Mouse (Mus musculus) thymus, postnatal 0 days (tissue): Measurements from ENCODE around the gene Dop1b. TPM values are rescaled to one million over a fixed set of nuclear protein-coding genes. Genes with fewer than 3 reads are reported as not detected.
"Not testable (repeated sequence)": the region's sequence is repeated elsewhere in the genome, so short reads cannot be mapped to it uniquely, and the experiment has no call there.

Source experiments
- DNase-seq: peaks from one replicate; pipeline ENCODE4 v3.0.0-alpha.2; 2015; ENCODE audit warnings: low spot score
- polyA plus RNA-seq: library from polyadenylated mRNA; unstranded; fragments of >200 nt; fragmentation: Nextera tagmentation; extraction: Ambion mirVana; gene quantifications from 2 replicates; pipeline ENCODE4 v1.2.1, GENCODE M21; 2015

The Dop1b gene
- polyA plus RNA-seq, 1 experiment from 2014 or later: 17.1 TPM

DNA sequence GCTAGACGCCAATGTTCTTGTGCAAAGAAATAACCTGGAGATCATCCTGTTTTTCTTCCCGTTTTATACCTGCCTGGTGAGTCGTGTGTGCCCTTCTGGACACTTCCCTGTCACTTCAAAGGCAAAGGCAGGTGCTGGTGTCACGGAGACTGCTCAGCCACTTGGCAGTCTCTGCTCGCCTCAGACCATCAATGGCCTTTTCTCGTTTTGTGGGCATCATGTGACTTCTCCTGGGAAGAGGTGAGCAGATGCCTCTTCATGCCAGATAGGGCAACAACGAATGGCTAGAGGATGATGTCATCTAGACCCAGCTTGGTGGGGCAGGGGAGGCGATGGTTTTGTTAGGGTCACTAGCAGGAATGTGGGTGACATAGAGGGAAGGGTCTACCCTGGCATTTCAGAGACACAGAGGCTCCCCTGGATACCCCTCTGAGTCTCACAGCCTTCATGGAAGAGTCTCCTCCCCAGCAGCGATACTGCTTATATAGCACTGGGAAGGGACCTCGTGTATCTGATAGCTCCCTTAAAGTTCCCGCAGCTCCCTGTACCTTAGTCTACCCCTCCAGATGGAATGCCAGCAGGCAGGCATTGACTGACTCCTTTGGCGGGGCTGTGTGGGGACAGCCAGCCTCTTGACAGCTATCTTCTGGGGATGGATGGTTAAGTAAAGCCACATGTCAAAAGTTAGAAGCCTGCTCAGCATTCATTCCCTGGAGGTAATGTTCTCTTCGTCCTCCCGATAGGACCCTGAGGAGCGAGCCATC lies 37.6 kb downstream of the Dop1b start:
- DNase-seq: no peak

GRCm38 (mm10) chr16:93750464-93750863 lies 38.8 kb downstream of the Dop1b start:
- no peak for DNase-seq

GRCm38 (mm10) chr16:93751816-93752215 lies 40.1 kb downstream of the Dop1b start:
- DNase-seq: no peak

DNA sequence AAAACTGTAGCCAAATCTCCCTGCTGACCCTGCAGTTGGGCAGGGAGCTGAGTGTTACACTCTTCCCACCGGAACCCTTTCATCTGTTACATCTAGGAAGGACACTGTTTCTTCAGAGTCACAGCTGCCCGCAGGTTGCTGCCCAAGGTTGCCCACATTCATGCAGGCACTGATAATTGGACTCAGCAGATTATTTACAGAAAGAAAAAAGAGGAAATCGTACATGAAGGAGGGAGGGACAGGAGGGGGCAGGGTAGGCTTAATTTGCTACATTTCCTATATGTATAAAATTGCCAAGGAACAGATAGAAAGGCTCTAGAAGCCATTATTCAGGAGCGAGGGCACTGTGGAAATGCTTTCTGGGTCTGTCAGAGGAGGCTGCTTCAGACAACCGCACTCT lies 44.9 kb downstream of the Dop1b start:
- no peak for DNase-seq

DNA sequence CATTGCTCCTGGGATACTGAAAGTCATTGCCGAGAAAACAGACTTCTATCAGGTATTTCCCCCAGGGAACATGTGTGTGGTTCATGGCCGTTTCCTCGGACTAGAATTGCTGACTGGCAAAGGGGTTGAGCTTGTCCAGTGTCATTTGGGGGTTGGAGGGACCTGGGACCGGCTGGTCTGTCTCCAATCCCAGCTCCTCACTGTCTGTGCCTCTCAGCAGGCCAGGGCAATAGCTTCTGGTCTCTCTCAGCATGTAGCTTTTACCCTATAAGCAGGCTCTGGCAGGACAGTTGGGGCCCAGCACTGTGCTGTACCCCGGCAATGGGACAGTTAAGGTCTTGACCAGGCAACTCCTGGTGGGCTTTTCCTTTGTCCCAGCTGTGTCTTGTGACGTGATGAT lies 51.7 kb downstream of the Dop1b start:
- DNase-seq: no peak

DNA sequence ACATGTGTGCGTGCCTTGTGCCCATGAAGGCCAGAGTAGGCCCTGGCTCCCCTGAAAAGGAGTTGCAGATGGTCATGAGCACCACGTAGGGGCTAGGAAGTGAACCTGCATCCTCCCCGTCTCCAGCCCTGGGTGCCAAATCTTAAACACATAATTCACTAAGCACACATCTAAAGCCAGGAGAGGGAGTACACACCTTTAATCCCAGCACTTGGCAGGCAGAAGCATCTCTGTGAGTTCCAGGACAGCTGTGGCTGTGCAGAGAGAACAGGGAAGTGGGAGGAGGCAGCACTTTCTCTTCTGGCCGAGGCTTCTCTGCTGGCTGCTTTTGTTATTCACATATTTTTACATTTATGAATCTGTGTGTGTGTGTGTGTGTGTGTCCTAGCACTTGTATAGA lies 52.9 kb downstream of the Dop1b start:
- no peak for DNase-seq

DNA sequence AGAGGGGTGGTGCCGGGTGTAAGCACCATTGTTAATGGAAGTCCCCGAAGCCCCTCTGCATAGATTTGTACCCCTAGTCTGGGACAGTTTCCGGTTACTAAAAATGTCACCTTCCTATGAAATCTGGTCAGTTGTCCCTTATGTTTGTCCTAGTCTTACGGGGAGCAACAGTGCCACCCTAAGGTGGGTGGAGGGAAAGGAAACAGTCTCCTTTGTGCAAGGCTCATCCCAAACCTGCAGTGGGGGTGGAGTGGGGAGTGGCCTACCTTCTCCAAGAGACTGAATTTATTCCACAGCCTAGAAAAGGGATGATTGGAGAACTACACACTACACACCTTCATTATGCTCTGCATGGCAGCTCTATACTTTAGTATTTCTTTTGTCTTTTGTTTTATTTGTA lies 55.3 kb downstream of the Dop1b start:
- DNase-seq: peak; percentile 50

- peak; percentile 49 for DNase-seq
These were observed 55.8 kb downstream of the Dop1b start for GRCm38 (mm10) chr16:93767548-93767947.

DNA sequence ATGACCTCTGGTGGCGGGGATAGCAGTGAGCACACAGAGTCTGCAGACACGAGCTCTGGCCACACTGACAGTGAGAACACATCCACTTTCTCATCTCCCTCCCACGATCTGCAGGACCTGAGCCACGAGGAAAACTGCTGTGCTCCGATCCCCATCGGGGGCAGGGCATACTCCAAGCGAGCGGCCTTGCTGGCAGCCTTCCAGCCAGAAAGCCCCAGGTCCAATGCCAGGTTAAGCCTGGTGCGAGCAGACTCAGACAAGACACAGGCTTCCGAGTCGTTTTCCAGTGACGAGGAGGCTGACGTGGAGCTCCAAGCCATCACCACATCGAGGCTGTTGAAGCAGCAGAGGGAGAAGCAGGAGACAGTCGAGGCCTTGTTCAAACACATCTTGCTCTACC lies 57.9 kb downstream of the Dop1b start:
- no peak for DNase-seq

- DNase-seq: no peak
These were observed 58.7 kb downstream of the Dop1b start for GRCm38 (mm10) chr16:93770271-93770926.

- no peak for DNase-seq
These were observed 63.0 kb downstream of the Dop1b start for GRCm38 (mm10) chr16:93774658-93775057.

DNA sequence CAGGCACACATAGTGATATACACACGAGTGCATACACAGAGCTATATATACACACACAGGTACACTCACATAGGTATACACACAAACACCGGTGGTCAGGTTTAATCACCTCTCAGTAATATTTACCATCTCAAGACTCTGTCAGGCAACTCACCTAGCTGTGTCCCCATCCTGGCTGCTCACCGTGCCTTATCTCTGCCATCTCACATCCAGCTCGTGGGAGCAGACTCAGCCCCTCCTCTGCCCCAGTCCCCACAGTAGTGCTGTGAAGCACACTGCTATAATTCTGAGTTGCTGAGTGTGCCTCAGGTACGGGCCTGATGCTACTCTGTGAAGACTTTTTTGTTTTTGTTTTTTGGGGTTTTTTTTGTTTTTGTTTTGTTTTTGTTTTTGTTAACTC lies 64.8 kb downstream of the Dop1b start:
- DNase-seq: no peak

DNA sequence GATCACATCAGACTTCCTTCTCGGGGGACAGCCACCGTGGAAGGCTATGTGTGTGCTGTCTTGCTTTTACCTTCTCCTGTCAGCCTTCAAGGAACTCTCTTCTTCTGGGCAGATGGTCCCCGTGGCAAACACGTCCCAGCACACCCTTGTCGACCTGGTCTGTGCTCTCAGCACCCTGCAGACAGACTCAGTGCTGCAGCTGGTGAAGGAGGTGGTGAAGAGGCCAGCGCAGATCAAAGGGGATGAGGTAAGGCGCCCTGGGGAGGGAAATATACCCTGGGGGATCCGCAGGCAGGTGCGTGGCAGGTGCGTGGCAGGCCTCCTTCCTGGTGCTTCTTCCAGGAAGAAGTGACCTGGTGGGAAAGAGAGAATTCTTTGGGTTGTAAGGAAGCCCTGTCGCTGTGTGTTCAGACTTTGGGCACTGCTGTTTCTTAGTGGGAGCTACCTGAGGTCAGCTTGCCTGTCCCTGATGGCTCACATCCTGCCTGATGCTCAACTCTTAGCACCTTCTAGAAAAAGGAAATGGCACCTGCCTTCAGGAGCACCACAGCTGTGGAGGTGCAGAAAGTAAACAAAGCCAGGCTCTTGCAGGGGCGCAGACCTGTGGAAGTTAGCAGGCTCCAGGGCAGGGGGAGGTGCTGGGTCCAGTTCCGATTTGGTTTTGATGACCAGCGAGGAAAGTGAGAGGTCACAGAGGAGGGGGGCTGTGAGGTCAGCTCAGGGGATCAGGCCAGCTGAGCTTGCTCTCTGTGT lies 65.7 kb downstream of the Dop1b start:
- DNase-seq: peak; percentile 72

DNA sequence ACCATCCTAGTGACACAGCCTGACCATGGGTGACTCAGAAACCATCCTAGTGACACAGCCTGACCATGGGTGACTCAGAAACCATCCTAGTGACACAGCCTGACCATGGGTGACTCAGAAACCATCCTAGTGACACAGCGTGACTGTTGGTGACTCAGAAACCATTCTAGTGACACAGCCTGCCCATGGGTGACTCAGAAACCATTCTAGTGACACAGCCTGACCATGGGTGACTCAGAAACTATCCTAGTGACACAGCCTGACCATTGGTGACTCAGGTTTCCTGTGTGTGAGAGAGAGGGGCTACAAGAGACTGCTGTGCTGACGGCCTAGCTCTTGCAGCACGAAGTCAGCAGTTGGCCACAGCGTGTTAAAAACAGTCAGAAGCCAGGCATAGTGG lies 66.7 kb downstream of the Dop1b start:
- not testable (repeated sequence) for DNase-seq

DNA sequence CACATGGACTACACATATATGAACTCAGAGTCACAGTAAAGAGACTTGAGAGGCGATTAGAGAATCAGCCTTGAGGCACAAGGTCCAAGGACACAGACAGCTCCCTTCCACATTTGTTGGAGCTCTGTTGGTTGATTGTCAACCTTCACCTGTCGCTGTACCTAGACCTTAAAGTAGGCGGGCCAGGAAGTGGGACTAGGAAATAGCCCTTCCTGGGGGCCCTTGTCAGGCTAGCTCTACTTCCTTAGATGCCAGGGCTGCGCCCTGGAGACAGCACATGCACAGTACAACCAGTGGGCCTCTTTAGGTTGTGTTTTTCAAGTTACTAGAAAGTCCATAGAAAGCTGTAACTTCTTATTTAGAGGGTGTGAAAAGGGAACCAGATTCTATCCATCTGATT lies 67.8 kb downstream of the Dop1b start:
- peak; percentile 26 for DNase-seq

DNA sequence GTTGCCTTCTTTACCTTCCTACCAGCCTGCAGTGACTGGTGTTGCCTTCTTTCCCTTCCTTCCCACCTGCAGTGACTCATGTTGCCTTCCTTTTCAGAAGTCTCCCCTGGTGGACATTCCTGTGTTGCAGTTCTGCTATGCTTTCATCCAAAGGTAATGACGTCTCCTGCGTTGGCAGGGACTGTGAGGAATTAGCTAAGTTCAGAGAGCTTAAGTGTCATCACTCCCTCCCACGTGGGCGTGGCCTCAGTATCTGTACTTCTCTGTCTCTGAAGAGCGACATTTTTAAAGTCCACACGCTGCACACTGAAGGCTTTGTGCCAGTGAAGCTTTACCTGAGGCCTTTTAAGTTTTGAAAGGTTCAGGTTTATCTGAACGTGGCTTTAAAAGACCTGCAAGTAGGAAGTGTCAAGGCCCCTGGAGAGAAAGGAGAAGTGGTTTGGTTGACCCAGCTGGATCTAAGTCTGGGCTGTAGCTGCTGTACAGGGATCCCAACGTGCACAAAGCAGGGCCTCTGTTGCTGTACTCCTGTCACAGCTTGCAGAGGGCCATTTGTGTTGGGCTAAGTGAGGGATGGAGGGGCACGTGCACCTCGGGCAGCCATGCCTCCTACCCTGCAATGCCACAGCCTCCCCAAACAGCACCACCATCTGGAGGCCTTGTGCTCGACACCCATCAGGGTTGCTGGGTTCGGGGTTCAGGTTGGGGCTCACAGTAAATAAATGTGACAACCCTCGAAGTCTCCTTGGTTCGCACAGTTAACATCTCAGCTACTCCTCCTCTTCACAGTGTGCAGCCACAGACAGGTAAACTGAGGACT lies 69.2 kb downstream of the Dop1b start:
- DNase-seq: peak; percentile 59

DNA sequence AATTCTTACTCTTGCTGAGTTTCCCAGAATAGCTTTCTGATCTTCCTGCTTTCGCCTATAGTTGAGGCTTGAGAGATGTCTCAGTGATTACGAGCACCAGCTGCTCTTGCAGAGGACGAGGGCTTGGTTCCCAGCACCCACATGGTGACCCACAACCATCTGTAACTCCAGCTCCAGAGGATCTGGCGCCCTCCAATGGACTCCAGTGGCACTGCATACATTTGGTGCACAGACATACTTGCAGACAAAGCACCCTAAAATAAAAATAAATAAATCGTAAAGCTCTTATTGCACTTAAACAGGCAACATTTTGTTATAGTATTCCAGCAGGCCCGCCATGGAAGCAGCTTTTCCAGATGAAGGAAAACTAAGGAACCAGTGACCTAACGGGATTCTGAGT lies 72.5 kb downstream of the Dop1b start:
- no peak for DNase-seq

GRCm38 (mm10) chr16:93785805-93786204 lies 74.1 kb downstream of the Dop1b start:
- peak; percentile 61 for DNase-seq

GRCm38 (mm10) chr16:93788388-93788787 lies 76.7 kb downstream of the Dop1b start:
- DNase-seq: no peak

GRCm38 (mm10) chr16:93788881-93789280 lies 77.2 kb downstream of the Dop1b start:
- DNase-seq: no peak

DNA sequence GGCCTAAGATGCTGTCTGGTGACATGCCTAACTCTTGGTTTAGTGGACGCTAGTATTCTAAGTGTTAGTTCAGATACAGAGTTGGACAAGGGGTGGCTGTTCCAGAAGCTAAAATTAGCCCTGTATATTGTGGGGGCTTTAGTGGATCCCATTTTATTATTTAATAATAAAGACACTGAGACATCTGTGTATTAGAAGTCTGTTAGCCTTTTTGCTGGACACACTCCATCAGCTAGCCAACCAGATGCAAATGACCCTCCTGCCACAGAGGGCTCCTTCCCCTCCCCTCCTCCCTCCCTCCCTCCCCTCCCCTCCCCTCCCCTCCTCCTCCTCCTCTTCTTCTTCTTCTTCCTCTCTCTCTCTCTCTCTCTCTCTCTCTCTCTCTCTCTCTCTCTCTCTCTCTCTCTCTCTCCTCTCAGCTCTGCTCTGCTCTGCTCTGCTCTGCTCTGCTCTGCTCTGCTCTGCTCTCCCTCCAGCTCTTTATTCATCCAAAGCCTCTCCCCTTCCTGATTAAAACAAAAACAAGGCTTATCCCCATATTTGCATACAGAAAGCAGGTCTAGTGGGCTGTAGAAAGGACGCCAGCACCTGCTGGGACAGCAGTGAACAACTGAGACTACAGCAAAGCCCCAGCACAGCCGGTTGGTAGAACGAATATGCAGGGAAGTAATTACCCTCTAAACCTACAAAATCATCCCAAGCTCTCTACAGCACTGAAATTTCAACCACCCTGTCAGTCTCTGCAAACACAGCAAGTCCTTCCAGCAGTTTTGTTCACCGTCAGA lies 78.5 kb downstream of the Dop1b start:
- DNase-seq: no peak
